11 mouse cellular contexts compared by ENCODE assay signal in genomic region chr3:142963818-142964372, GRCm38 (mm10).
"Had no signal": no experiment of that assay in that cellular context is flagged by ENCODE, and none has a peak within 500 bp of the region (broad histone marks: within the 10 kb centered on the region; RNA-seq: fewer than 3 reads in every experiment).

No protein-coding gene starts in this region.

- ATAC-seq: liver, embryonic 12.5 days had no signal

- H3K9ac ChIP-seq: limb, embryonic 15.5 days; liver, embryonic 12.5 days; lung, embryonic 15.5 days; neural tube, embryonic 12.5 days had no signal

- H3K4me2 ChIP-seq: limb, embryonic 15.5 days; liver, embryonic 12.5 days; lung, embryonic 15.5 days; neural tube, embryonic 12.5 days had no signal

- H3K9me3 ChIP-seq: limb, embryonic 15.5 days; liver, embryonic 12.5 days; lung, embryonic 15.5 days; midbrain, embryonic 10.5 days; neural tube, embryonic 12.5 days had no signal

- H3K36me3 ChIP-seq: limb, embryonic 15.5 days; liver, embryonic 12.5 days; lung, embryonic 15.5 days; midbrain, embryonic 10.5 days; neural tube, embryonic 12.5 days had no signal

- H3K27ac ChIP-seq: limb, embryonic 15.5 days; liver, embryonic 12.5 days; lung, embryonic 15.5 days; midbrain, embryonic 10.5 days; neural tube, embryonic 12.5 days had no signal

- DNase-seq: kidney, adult 18-20 months; kidney, postnatal 14 days; lung, postnatal 4 days; midbrain, embryonic 14.5 days; spleen, adult 18-20 months; thymus, postnatal 4 days had no signal

- H3K27me3 ChIP-seq: limb, embryonic 15.5 days; liver, embryonic 12.5 days; lung, embryonic 15.5 days; neural tube, embryonic 12.5 days had no signal

- H3K4me1 ChIP-seq: limb, embryonic 15.5 days; lung, embryonic 15.5 days; neural tube, embryonic 12.5 days had no signal

- H3K4me3 ChIP-seq: limb, embryonic 15.5 days; liver, embryonic 12.5 days; lung, embryonic 15.5 days; midbrain, embryonic 10.5 days; neural tube, embryonic 12.5 days had no signal
